Mouse (Mus musculus) stomach, embryonic 16.5 days (tissue): ENCODE measurements at regions not wholly inside any gene's neighbourhood (a gene's known extent, or its start where the extent isn't known, plus 50 kb on each side); places are given as distances from the start of the nearest gene placed in this dataset.
"Not testable (repeated sequence)": the region's sequence is repeated elsewhere in the genome, so short reads cannot be mapped to it uniquely, and the experiment has no call there.

Source experiments
- ATAC-seq: fragments of 200-750 bp; cut with Nextera tagmentation; 2 replicates; pipeline ENCODE4 v1.8.0; 2017; ENCODE audit warnings: moderate number of reproducible peaks, moderate TSS enrichment; ENCODE audit not compliant: insufficient read depth, low FRiP score
- H3K27ac ChIP-seq: fragments of 300-500 bp; sonication (generic); 2 replicates; pipeline ENCODE4 v1.5.1; 2014; ENCODE audit warnings: low read length
- H3K27me3 ChIP-seq: fragments of 300-500 bp; sonication (generic); 2 replicates; pipeline ENCODE4 v1.6.1; 2014; ENCODE audit warnings: low read length, control low read depth, mixed read lengths; ENCODE audit not compliant: control insufficient read depth, insufficient read depth
- H3K36me3 ChIP-seq: fragments of 300-500 bp; sonication (generic); 2 replicates; pipeline ENCODE4 v1.6.1; 2014; ENCODE audit warnings: low read length; ENCODE audit not compliant: control insufficient read depth, insufficient read depth
- H3K4me1 ChIP-seq: fragments of 300-500 bp; sonication (generic); 2 replicates; pipeline ENCODE4 v1.6.1; 2014; ENCODE audit warnings: low read length, control low read depth, mixed read lengths; ENCODE audit not compliant: control insufficient read depth, insufficient read depth
- H3K4me2 ChIP-seq: fragments of 300-500 bp; sonication (generic); 2 replicates; pipeline ENCODE4 v1.6.1; 2014; ENCODE audit warnings: low read depth, low read length, mixed read lengths
- H3K4me3 ChIP-seq: fragments of 300-500 bp; sonication (generic); replicated peaks from 2 replicates; pipeline ENCODE4 v1.5.1; 2014; ENCODE audit warnings: mild to moderate bottlenecking, low read length
- H3K9ac ChIP-seq: fragments of 300-500 bp; sonication (generic); 2 replicates; pipeline ENCODE4 v1.6.1; 2014; ENCODE audit warnings: low read length
- H3K9me3 ChIP-seq: fragments of 300-500 bp; sonication (generic); replicated peaks from 2 replicates; pipeline ENCODE4 v1.6.1; 2016; ENCODE audit warnings: low read length, control low read depth; ENCODE audit not compliant: control insufficient read depth
- WGBS: fragments of 180-500 bp; shearing (Covaris S2); extraction: QIAGEN DNeasy Blood & Tissue Kit; methylation state at CpG from one replicate; pipeline ENCODE4 v1.1.7; 2014; 5-methylcytosine and 5-hydroxymethylcytosine counted together

- not testable (repeated sequence) for H3K27me3 ChIP-seq, H3K36me3 ChIP-seq, H3K27ac ChIP-seq, ATAC-seq, H3K4me2 ChIP-seq, H3K4me3 ChIP-seq, H3K9ac ChIP-seq, H3K4me1 ChIP-seq, H3K9me3 ChIP-seq
- 93% methylated on average over 16 of the region's 16 CpGs for WGBS
Observed at GRCm38 (mm10) chr8:118209301-118209700, 74.2 kb upstream of the Cdh13 start.

GRCm38 (mm10) chr8:118190866-118191265 lies 92.7 kb upstream of the Cdh13 start:
- no peaks in the 10 kb centered on the region for H3K4me1 ChIP-seq
- no peaks in the 10 kb centered on the region for H3K27me3 ChIP-seq
- no peak for ATAC-seq
- no peaks in the 10 kb centered on the region for H3K9me3 ChIP-seq
- H3K4me3 ChIP-seq: no peak overlapping the region
- WGBS: 77% methylated on average over 6 of the region's 6 CpGs
- H3K36me3 ChIP-seq: no peaks in the 10 kb centered on the region
- no peak overlapping the region for H3K27ac ChIP-seq
- no peak overlapping the region for H3K9ac ChIP-seq
- H3K4me2 ChIP-seq: no peak overlapping the region

GRCm38 (mm10) chr8:118189226-118189625 lies 94.3 kb upstream of the Cdh13 start:
- ATAC-seq: no peak
- H3K4me1 ChIP-seq: no peaks in the 10 kb centered on the region
- 72% methylated on average over 15 of the region's 15 CpGs for WGBS
- H3K4me3 ChIP-seq: no peak overlapping the region
- H3K9me3 ChIP-seq: no peaks in the 10 kb centered on the region
- no peaks in the 10 kb centered on the region for H3K36me3 ChIP-seq
- H3K9ac ChIP-seq: no peak overlapping the region
- no peak overlapping the region for H3K27ac ChIP-seq
- H3K4me2 ChIP-seq: no peak overlapping the region
- H3K27me3 ChIP-seq: no peaks in the 10 kb centered on the region

- Histone ChIP-seq H3K4me1 (no peaks in the 10 kb centered on the region), H3K36me3 (no peaks in the 10 kb centered on the region), H3K4me3 (no peak overlapping the region), H3K27ac (no peak overlapping the region), H3K27me3 (no peaks in the 10 kb centered on the region), H3K4me2 (no peak overlapping the region), H3K9ac (no peak overlapping the region), H3K9me3 (no peaks in the 10 kb centered on the region)
- no peak for ATAC-seq
- 50% methylated on average over 7 of the region's 7 CpGs for WGBS
Observed at GRCm38 (mm10) chr8:118169001-118169413, 114.5 kb upstream of the Cdh13 start.

GRCm38 (mm10) chr8:118162171-118162570 lies 121.4 kb upstream of the Cdh13 start:
- Histone ChIP-seq H3K4me2 (no peak overlapping the region), H3K4me1 (no peaks in the 10 kb centered on the region), H3K9me3 (no peaks in the 10 kb centered on the region), H3K36me3 (no peaks in the 10 kb centered on the region), H3K4me3 (no peak overlapping the region), H3K9ac (no peak overlapping the region), H3K27me3 (no peaks in the 10 kb centered on the region), H3K27ac (no peak overlapping the region)
- WGBS: 59% methylated on average over 10 of the region's 10 CpGs
- ATAC-seq: no peak

GRCm38 (mm10) chr8:118147359-118148205 lies 136.0 kb upstream of the Cdh13 start:
- Histone ChIP-seq H3K4me2 (no peak overlapping the region), H3K36me3 (no peaks in the 10 kb centered on the region), H3K9me3 (no peaks in the 10 kb centered on the region), H3K27ac (no peak overlapping the region), H3K4me3 (no peak overlapping the region), H3K27me3 (no peaks in the 10 kb centered on the region), H3K4me1 (no peaks in the 10 kb centered on the region), H3K9ac (no peak overlapping the region)
- 79% methylated on average over 10 of the region's 10 CpGs for WGBS
- no peak for ATAC-seq

GRCm38 (mm10) chr8:118144546-118144945 lies 139.0 kb upstream of the Cdh13 start:
- Histone ChIP-seq H3K27ac (no peak overlapping the region), H3K9ac (no peak overlapping the region), H3K4me3 (no peak overlapping the region), H3K4me1 (no peaks in the 10 kb centered on the region), H3K36me3 (no peaks in the 10 kb centered on the region), H3K9me3 (no peaks in the 10 kb centered on the region), H3K27me3 (no peaks in the 10 kb centered on the region), H3K4me2 (no peak overlapping the region)
- no peak for ATAC-seq
- WGBS: 57% methylated on average over 5 of the region's 5 CpGs

- no peaks in the 10 kb centered on the region for H3K9me3 ChIP-seq
- no peaks in the 10 kb centered on the region for H3K36me3 ChIP-seq
- no peak for ATAC-seq
- no peaks in the 10 kb centered on the region for H3K4me1 ChIP-seq
- no peak overlapping the region for H3K9ac ChIP-seq
- WGBS: 89% methylated on average over 8 of the region's 8 CpGs
- H3K27ac ChIP-seq: no peak overlapping the region
- no peak overlapping the region for H3K4me2 ChIP-seq
- no peak overlapping the region for H3K4me3 ChIP-seq
- no peaks in the 10 kb centered on the region for H3K27me3 ChIP-seq
Observed at GRCm38 (mm10) chr8:118142311-118142710, 141.2 kb upstream of the Cdh13 start.

- WGBS: 66% methylated on average over 6 of the region's 6 CpGs
- no peak overlapping the region for H3K4me3 ChIP-seq
- no peak overlapping the region for H3K27ac ChIP-seq
- no peaks in the 10 kb centered on the region for H3K4me1 ChIP-seq
- no peak overlapping the region for H3K4me2 ChIP-seq
- H3K36me3 ChIP-seq: no peaks in the 10 kb centered on the region
- H3K27me3 ChIP-seq: no peaks in the 10 kb centered on the region
- ATAC-seq: no peak
- no peaks in the 10 kb centered on the region for H3K9me3 ChIP-seq
- H3K9ac ChIP-seq: no peak overlapping the region
Observed at GRCm38 (mm10) chr8:118139928-118140327, 143.6 kb upstream of the Cdh13 start.
